Mouse (Mus musculus): ENCODE measurements around the gene Vmn2r11. TPM values are rescaled to one million over a fixed set of nuclear protein-coding genes. Genes with fewer than 3 reads are reported as not detected.

Gene Vmn2r11
- polyA plus RNA-seq (2014; fragmentation: Illumina TruSeq; extraction: RNeasy Lipid Tissue Mini Kit (QIAGEN cat#74804); ENCODE audit: insufficient read depth, low read depth, low replicate concordance): not detected

GRCm38 (mm10) chr5:109059469-109059868 lies at the start of gene Vmn2r11:
TSS of gene Vmn2r11 (minus strand) at chr5:109059569.

GRCm38 (mm10) chr5:109097850-109098249 lies 38.5 kb upstream of the Vmn2r11 start, which contains the start of gene Vmn2r12:
TSS of gene Vmn2r12 (minus strand) at chr5:109097950.

DNA sequence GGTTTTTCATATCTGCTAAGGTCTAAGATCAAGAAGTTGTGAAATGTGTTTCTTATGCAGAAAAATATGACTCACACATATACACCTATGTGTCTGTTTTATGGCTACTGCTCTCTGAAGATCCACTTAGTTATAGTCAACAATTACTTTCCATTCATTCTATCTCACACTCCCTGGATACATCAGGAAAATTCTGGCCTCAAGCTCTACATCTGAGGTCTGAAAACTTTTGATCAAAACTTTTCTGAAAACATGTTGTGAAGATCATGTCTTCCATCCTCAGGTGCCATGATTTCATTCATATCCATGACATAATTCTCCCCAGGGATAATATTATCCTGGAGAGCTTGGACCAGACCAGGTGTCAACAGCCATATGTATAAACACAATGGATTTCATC lies 52.9 kb downstream of the Vmn2r11 start, which contains the start of gene Vmn2r10:
Gene Vmn2r10, minus strand, starts transcription at position 101 of the 400 bp plus-strand sequence.

Other genes starting within 250 kb of the Vmn2r11 start
- not detected for gene Vmn2r9, start 207.0 kb downstream of the Vmn2r11 start, polyA plus RNA-seq (2014; fragmentation: Illumina TruSeq; extraction: RNeasy Lipid Tissue Mini Kit (QIAGEN cat#74804); ENCODE audit: insufficient read depth, low read depth, low replicate concordance)
- not detected for gene Vmn2r10, start 53.0 kb downstream of the Vmn2r11 start, polyA plus RNA-seq (2014; fragmentation: Illumina TruSeq; extraction: RNeasy Lipid Tissue Mini Kit (QIAGEN cat#74804); ENCODE audit: insufficient read depth, low read depth, low replicate concordance)
- gene Vmn2r12, start 38.4 kb upstream of the Vmn2r11 start, polyA plus RNA-seq (2014; fragmentation: Illumina TruSeq; extraction: RNeasy Lipid Tissue Mini Kit (QIAGEN cat#74804); ENCODE audit: insufficient read depth, low read depth, low replicate concordance): not detected
- not detected for gene Vmn2r13, start 132.6 kb upstream of the Vmn2r11 start, polyA plus RNA-seq (2014; fragmentation: Illumina TruSeq; extraction: RNeasy Lipid Tissue Mini Kit (QIAGEN cat#74804); ENCODE audit: insufficient read depth, low read depth, low replicate concordance)
- gene Vmn2r14, start 165.1 kb upstream of the Vmn2r11 start, polyA plus RNA-seq (2014; fragmentation: Illumina TruSeq; extraction: RNeasy Lipid Tissue Mini Kit (QIAGEN cat#74804); ENCODE audit: insufficient read depth, low read depth, low replicate concordance): not detected
- gene Vmn2r15, start 238.1 kb upstream of the Vmn2r11 start, polyA plus RNA-seq (2014; fragmentation: Illumina TruSeq; extraction: RNeasy Lipid Tissue Mini Kit (QIAGEN cat#74804); ENCODE audit: insufficient read depth, low read depth, low replicate concordance): not detected